Mouse (Mus musculus): ENCODE data around the gene Pnpla6.

Gene Pnpla6

DNA sequence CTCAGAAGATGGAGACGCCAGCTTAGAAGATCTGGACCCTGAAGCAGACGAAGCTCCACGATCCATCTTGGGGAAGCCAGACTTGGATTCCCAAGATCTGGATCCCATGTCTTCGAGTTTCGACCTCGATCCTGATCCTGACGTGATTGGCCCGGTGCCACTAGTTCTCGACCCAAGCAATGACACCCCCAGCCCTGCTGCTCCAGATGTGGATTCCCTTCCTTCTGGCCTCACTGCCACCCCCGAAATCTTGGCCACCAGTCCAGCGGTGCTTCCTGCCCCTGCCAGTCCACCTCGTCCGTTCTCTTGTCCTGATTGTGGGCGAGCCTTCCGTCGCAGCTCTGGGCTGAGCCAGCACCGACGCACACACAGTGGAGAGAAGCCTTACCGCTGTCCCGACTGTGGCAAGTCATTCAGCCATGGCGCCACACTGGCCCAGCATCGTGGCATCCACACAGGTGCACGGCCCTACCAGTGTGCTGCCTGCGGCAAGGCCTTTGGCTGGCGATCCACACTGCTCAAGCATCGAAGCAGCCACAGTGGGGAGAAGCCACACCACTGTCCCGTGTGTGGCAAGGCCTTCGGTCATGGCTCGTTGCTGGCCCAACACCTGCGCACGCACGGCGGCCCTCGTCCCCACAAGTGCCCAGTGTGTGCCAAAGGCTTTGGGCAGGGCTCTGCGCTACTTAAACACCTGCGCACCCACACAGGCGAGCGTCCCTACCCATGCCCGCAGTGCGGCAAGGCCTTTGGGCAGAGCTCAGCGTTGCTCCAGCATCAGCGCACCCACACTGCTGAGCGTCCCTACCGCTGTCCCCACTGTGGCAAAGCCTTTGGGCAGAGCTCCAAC, 19.4 kb upstream of the Pnpla6 start:
- CTCF ChIA-PET = interaction anchor here in 2 of 4 experiments (0.6 to 1.6 kb wide), 8 partner anchors 21 to 321 kb away, joined by 3 to 5 read pairs (median 3); partner anchors contain the start of genes Pex11g (in 1 of the 2) and Trappc5 (in 1 of the 2)
- POLR2A ChIA-PET = interaction anchor here (0.6 to 3.2 kb wide), 41 partner anchors 9 to 216 kb away, joined by 3 to 35 read pairs (median 4); partner anchors contain the start of genes C330021F23Rik (in 3 of the 4), Camsap3 (in 2 of the 4), Fcor (in 2 of the 4) and Pex11g (in 2 of the 4)

DNA sequence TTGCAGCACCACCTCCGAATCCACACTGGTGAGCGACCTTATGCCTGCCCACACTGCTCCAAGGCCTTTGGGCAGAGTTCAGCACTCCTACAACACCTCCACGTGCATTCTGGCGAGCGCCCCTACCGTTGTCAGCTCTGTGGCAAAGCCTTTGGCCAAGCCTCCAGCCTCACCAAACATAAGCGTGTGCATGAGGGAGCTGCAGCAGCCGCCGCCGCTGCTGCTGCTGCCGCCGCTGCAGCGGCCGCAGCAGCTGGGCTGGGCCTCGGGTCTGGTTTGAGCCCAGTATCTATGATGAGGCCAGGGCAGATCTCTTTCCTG, 18.8 kb upstream of the Pnpla6 start:
- ChIA-PET POLR2A (interaction anchor here (0.6 to 2.9 kb wide), 37 partner anchors 10 to 275 kb away, joined by 3 to 35 read pairs (median 4); partner anchors contain the start of genes C330021F23Rik (in 3 of the 4), Fcor (in 2 of the 4), Pnpla6 (in 2 of the 4) and Trappc5 (in 2 of the 4)), CTCF (interaction anchor here in 3 of 4 experiments (0.6 to 1.6 kb wide), 9 partner anchors 12 to 321 kb away, joined by 3 to 5 read pairs (median 3); partner anchors contain the start of genes Pex11g (in 1 of the 3) and Trappc5 (in 1 of the 3))

DNA sequence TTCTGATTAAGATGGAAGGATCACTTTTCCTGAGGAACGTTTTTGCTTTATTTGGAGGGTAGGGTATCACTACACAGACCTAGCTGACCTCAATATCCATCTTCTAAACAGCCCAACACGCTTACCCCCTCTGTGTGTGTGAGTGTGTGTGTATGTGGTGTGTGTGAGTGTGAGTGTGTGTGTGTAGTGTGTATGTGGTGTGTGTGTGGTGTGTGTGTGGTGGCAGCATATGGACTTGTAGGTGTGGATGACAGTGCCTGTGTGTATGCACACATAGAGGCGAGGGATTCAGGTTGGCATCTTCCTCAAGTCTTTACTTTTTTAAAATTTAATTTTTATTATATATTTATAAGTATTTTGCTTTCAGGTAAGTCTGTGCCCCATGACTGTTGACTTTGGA, 16.6 kb upstream of the Pnpla6 start:
- POLR2A ChIA-PET = no interaction called here
- CTCF ChIA-PET = no interaction called here

DNA sequence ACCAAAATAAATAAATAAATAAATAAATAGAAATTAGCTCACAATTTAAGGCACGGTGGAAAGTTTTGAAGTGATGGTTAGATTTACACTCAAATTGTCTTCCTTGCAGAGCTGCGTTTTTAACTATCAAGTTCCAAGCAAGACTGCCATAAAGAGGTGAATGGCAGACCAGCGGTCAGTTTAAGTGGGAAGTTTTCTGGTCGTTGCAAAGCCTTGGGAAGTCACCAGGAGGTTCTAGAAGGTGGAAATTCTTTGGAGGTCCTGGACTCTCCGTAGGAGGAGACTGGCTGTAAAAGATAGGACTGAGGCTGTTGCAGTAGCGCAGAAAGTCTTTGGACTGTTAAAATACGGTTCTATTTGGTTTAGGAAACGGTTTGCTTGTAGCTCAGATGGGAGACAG, 15.4 kb upstream of the Pnpla6 start:
- CTCF ChIA-PET = interaction anchor here in 2 of 4 experiments (0.9 to 2.0 kb wide), 3 partner anchors 15 to 176 kb away, joined by 3 to 8 read pairs (median 4); partner anchors contain the start of genes Fcor (in 1 of the 2), Pnpla6 (in 1 of the 2) and Trappc5 (in 1 of the 2)
- POLR2A ChIA-PET = interaction anchor here (0.7 to 7.8 kb wide), 41 partner anchors 8 to 176 kb away, joined by 3 to 98 read pairs (median 5); partner anchors contain the start of genes Pnpla6 (in 4 of the 4), C330021F23Rik (in 3 of the 4), Pet100 (in 2 of the 4) and Pex11g (in 1 of the 4)

DNA sequence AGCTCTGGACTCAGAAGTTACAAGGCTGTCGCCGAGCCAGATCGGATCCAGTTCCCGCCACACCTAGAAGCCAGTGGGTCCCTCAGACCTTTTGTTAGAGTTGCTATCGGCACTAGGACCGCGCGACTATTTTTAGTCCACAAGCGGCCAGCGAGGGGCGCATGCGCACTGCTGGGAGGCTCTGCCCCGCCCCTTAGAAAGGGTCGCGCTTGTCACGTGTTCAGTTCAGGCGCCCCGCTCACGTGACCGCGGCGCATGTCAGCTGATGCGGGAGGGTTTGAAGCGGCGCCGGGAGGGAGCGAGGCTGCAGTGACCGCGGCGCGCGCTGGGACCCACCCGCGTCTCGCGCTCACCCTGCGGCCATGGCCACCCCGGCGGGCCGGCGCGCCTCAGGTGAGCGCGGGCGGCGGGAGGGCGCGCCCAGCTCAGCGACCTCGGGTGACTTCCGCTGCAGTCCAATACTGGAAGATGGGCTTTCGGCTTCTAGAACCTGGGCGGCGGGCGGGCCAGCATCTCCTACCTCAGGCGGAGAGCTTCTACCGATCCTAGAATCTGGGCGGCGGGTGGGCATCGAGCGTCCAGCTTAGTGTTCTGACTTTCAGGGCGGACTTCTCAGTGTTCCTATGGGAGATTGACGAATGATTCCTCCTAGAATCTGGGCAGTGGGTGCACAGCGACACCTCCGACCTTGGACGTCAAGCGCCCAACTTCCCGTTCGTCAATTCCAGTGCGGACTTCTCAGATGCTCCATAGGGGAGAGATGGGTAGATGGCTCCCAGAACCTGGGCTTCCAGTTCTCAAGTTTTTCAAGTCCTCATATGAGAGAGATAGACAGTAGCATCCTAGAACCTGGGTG, 14.7 kb upstream of the Pnpla6 start, which contains the start of gene Mcoln1:
TSS of gene Mcoln1 (plus strand) at position 223 of the 856 bp plus-strand sequence.
- ChIA-PET CTCF (interaction anchor here in 2 of 4 experiments (1.0 to 2.0 kb wide), 3 partner anchors 15 to 171 kb away, joined by 3 to 8 read pairs (median 4); partner anchors contain the start of genes Fcor (in 1 of the 2) and Pnpla6 (in 1 of the 2)), POLR2A (interaction anchor here (0.6 to 7.8 kb wide), 64 partner anchors 8 to 176 kb away, joined by 3 to 98 read pairs (median 4); partner anchors contain the start of genes Pnpla6 (in 4 of the 4), C330021F23Rik (in 3 of the 4), Camsap3 (in 3 of the 4) and Pet100 (in 2 of the 4))

DNA sequence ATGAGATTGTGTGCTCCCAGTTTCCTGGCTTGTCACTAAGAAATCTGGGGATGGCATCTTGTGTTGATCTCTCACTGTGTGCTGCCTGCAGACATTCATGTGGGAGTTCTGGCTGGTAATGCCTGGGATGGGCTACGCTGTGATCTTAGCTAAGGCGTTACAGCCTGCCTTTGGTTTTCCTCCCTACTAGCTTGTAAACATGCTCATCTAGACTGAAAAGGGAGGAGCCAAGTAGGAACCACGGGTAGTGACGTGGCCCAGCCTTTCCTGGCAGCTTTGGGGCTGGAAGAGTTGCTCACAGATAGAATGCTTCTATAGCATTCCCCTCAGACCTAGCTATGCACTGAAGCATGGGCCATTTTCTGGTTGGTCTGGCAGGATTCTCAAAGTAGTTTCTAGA, 13.0 kb upstream of the Pnpla6 start:
- POLR2A ChIA-PET = interaction anchor here in 3 of 4 experiments (1.1 to 7.8 kb wide), 13 partner anchors 9 to 107 kb away, joined by 3 to 98 read pairs (median 7); partner anchors contain the start of genes Pnpla6 (in 3 of the 3), C330021F23Rik (in 1 of the 3), Pex11g (in 1 of the 3) and Zfp358 (in 1 of the 3)
- CTCF ChIA-PET = interaction anchor here in 1 of 4 experiments (0.8 to 1.2 kb wide), 3 partner anchors 55 to 63 kb away, joined by 3 to 10 read pairs (median 5); no protein-coding TSS in a partner anchor

DNA sequence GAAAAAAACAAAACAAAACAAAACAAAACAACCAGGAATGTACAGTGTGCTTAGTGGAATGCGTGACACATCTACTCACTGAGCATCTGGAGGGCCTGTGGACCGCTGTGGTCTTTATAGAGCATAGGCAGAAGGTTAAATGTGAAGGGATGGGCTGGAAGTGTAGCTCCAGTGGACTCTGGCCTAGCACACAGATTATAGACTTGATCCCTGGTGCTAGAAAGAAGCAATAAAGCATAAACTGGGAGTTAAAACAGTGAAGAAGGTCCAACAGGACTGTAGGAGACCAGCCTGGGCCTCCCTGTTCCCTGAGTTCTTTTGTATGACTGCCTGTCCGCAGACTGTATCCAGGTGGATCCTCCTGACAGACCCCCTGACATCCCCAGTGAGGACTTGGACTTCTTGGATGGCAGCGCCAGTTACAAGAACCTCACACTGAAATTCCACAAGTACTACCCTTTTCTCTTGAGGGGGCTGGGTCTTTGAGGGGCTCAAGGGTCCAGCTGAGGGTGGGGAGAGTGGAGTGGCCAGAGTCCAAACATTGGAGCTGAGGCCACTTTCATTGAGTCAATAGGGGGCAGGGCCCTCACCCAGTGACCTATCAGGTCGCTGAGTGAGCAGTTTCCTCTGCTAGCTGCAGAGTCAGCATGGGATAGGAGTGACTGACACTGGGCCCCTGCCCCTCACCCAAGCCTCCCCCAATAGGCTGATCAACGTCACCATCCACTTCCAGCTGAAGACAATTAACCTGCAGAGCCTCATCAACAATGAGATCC, 7.0 kb upstream of the Pnpla6 start:
- ChIA-PET POLR2A (interaction anchor here in 2 of 4 experiments (0.7 to 1.4 kb wide), 3 partner anchors 8 to 1431 kb away, joined by 3 to 5 read pairs (median 3); partner anchors contain the start of gene Mcoln1 (in 1 of the 2)), CTCF (no interaction called here)

DNA sequence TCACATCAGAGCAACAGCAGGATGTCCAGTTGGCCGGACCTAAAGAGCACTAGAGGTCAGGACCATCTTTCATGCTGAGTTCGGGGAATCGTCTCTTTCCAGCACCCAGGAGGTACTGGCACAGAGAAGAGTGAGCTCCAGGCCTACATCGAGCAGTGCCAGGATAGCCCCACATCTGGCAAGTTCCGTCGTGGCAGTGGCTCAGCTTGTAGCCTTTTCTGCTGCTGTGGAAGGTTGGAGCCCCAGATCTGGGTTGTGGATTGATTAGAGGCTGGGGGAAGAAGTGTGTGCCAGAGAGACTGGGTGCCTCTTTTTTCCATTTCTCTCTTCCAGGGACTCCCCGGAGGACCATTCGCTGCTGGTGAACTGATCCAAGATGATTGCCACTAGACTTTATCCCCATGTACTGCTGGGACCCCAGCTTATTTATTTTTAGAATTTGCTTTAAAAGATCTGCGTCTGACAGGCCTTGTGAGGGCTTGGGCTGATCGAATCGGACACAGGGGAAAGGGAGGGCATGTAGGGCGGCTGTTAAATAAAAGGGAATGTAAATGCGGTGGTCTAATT, 420 bp upstream of the Pnpla6 start:
- ChIA-PET POLR2A (interaction anchor here (0.5 to 5.5 kb wide), 52 partner anchors 8 to 235 kb away, joined by 3 to 98 read pairs (median 5); partner anchors contain the start of genes Mcoln1 (in 4 of the 4), Fcor (in 3 of the 4), C330021F23Rik (in 2 of the 4) and Zfp358 (in 2 of the 4)), CTCF (interaction anchor here in 3 of 4 experiments (0.6 to 3.5 kb wide), 7 partner anchors 15 to 161 kb away, joined by 3 to 15 read pairs (median 4); partner anchors contain the start of genes Fcor (in 2 of the 3) and Trappc5 (in 1 of the 3))

DNA sequence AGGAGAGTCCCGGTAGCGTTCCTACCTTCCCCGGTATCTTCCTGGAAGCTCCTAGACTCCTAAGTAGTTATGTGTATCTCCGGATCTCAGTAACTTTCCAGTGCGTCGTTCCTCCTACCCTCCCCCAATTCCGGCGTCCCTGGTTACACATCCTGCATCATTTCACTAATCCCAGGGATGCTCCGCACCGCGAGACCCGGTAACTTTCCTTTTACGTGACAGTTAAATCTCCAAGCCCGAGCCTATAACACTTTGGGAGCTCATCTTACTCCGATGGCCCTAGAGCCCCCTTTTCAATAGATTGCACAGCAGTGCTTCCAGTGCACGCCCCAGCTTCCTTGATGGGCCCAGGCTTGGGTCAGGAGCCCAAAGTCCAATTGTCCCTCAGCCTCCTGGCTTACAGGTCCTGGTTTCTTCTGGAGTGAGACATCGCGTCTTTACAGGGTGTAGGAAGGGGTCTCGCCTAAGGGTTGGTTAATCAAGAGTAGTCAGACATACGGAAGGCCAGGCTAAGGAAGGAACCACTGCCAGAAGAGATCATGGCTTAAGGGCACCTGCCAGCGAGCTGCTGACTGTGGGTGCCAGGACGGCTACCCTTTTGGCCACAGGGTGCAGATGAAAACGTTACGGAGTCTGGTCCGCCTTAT, 710 bp downstream of the Pnpla6 start:
- ChIA-PET POLR2A (interaction anchor here (0.5 to 5.5 kb wide), 78 partner anchors 8 to 236 kb away, joined by 3 to 98 read pairs (median 4); partner anchors contain the start of genes Fcor (in 3 of the 4), Mcoln1 (in 3 of the 4), C330021F23Rik (in 2 of the 4) and Zfp358 (in 2 of the 4)), CTCF (interaction anchor here in 3 of 4 experiments (0.6 to 3.5 kb wide), 8 partner anchors 16 to 160 kb away, joined by 3 to 15 read pairs (median 4); partner anchors contain the start of genes Fcor (in 3 of the 3) and Trappc5 (in 1 of the 3))

DNA sequence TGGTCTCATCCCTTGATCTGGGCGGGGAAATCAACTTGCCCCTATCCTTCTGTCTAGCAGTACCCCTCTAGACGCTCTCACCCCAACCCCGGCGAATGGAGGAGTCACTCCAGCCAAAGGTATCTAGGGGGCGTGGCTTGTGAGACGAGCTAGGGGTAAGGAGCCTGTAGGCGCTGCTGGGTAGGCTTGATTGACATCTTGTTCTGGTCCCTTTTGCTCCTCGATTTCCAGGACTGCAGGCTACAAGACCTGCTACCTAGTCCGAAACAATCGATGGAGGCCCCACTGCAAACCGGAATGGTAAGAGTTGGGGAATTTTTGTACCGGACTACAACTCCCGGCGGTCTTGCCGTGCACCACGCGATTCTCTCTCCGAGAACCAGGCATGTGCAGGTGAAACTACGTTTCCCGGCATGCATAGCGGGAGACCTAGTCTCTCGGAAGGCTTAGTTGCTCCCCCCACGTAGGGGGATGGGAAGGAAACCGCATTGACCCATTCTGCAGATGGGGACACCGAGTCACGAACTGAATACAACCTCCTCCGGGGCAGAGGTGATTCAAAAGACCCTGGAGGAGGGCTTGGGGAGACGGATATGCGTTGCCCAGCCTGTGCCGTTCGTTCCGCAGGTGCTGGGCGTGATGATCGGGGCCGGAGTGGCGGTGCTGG, 1.4 kb downstream of the Pnpla6 start:
- ChIA-PET POLR2A (interaction anchor here (0.5 to 5.5 kb wide), 64 partner anchors 8 to 385 kb away, joined by 3 to 98 read pairs (median 4); partner anchors contain the start of genes Fcor (in 2 of the 4), Mcoln1 (in 2 of the 4), Zfp358 (in 2 of the 4) and C330021F23Rik (in 1 of the 4)), CTCF (interaction anchor here in 2 of 4 experiments (0.8 to 3.5 kb wide), 4 partner anchors 20 to 159 kb away, joined by 3 to 15 read pairs (median 5); partner anchors contain the start of genes Fcor (in 1 of the 2) and Trappc5 (in 1 of the 2))

DNA sequence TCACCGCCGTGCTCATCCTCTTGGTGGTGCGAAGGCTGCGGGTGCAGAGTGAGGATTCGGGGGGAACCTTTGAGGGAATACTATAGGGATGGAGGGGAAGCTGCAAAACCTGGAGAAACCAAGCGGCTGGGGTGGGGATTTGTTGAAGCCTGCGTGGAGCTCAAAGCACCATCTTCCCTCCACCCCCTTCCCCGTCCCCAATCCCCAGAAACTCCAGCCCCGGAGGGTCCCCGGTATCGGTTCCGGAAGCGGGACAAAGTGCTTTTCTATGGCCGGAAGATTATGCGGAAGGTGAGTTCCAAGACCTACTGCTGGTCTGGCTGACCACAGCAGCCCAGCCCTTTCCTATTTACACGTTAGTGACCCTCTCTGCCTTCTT, 1.9 kb downstream of the Pnpla6 start:
- ChIA-PET CTCF (interaction anchor here in 1 of 4 experiments (0.8 to 3.5 kb wide), 2 partner anchors 21 to 155 kb away, joined by 3 to 15 read pairs; partner anchors contain the start of gene Fcor), POLR2A (interaction anchor here (0.6 to 5.5 kb wide), 34 partner anchors 9 to 386 kb away, joined by 3 to 98 read pairs (median 6); partner anchors contain the start of genes Fcor (in 2 of the 4), Mcoln1 (in 2 of the 4) and Zfp358 (in 1 of the 4))

DNA sequence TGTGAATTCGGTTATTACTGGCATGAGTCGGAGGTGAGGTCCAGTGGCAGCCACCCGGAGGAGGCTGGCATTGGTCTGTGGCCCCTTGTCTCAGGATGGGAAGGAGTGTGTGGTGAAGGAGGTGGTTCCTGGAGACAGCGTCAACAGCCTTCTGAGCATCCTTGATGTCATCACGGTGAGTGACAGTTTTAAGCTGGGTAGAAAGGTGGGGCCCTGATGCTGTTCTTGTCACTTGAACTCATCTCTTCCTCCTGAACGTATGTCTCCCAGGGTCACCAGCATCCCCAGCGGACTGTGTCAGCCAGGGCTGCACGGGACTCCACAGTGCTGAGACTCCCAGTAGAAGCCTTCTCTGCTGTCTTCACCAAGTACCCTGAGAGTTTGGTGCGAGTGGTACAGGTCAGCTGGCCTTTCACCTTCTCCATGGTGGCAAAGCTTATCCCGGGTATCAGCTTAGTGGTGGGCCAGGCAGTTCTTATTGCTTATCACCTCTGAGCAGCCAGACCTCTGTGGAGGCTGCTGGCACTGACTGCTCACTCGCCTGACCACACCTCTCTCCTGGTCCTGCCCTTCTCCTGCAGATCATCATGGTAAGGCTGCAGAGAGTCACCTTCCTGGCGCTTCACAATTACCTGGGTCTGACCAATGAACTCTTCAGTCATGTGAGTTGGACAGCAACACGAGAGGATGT, 7.0 kb downstream of the Pnpla6 start:
- POLR2A ChIA-PET = interaction anchor here in 1 of 4 experiments (1.0 to 1.1 kb wide), 2 partner anchors 9 to 11 kb away, joined by 3 to 4 read pairs; no protein-coding TSS in a partner anchor
- CTCF ChIA-PET = no interaction called here

DNA sequence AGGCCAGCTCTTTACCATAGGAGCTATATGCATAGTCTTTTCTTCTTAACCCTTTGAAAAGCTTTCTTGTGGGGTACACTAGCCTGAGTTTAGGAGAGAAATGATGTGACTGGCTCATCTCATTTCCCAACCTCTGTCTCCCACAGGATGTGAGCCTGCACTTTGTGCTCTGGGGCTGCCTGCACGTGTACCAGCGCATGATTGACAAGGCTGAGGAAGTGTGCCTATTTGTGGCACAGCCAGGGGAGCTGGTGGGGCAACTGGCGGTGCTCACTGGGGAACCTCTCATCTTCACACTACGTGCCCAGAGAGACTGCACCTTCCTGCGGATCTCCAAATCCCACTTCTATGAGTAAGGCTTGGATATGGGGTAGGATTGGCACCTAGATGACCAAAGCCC, 15.6 kb downstream of the Pnpla6 start:
- POLR2A ChIA-PET = interaction anchor here in 2 of 4 experiments (0.7 to 6.0 kb wide), 7 partner anchors 9 to 37 kb away, joined by 3 to 29 read pairs (median 4); partner anchors contain the start of genes Pnpla6 (in 2 of the 2) and C330021F23Rik (in 1 of the 2)
- CTCF ChIA-PET = no interaction called here

DNA sequence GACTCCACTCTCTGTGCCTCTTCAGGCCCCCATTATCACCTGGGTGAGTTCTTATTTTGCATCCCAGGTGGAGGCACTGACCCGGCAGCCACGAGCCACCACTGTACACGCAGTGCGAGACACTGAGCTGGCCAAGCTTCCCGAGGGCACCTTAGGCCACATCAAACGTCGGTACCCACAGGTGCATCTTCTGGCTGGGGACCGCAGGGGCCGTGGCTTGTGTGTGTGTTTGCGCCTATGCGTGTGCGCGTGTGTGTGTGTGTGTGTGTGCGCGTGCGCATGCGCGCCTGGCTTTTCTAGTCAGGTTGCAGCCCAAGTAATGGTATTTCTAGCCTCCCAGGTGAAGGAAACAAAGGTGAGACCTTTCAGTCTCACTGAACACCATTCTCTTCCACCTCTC, 16.8 kb downstream of the Pnpla6 start:
- ChIA-PET CTCF (interaction anchor here in 1 of 4 experiments (1.0 kb wide), 1 partner anchor 140 kb away, joined by 4 read pairs; the partner anchor contains the start of gene Fcor), POLR2A (interaction anchor here in 3 of 4 experiments (0.7 to 6.0 kb wide), 12 partner anchors 8 to 90 kb away, joined by 3 to 29 read pairs (median 4); partner anchors contain the start of genes Pnpla6 (in 2 of the 3), Pet100 (in 1 of the 3), Pex11g (in 1 of the 3) and Xab2 (in 1 of the 3))
